Comparison of ENCODE assay signal across 9 mouse cellular contexts in genomic region chr7:114322531-114323441, GRCm38 (mm10). TPM values are rescaled to one million over a fixed set of nuclear protein-coding genes. Genes with fewer than 3 reads are reported as not detected.
A peak's percentile ranks its signal among the peaks of the same experiment; 100 is the strongest.
DNase-seq lines count a peak whose midpoint lies in the region; ATAC-seq and TF ChIP-seq lines count a peak whose summit lies in the region.
"Had no signal": no experiment of that assay in that cellular context is flagged by ENCODE, and none has a peak within 500 bp of the region (broad histone marks: within the 10 kb centered on the region; RNA-seq: fewer than 3 reads in every experiment).

No protein-coding gene starts in this region.

- H3K4me2 ChIP-seq in heart, embryonic 11.5 days = no peak overlapping the region
- H3K4me2 ChIP-seq: embryonic facial prominence, embryonic 12.5 days had no signal

- no peaks in the 10 kb centered on the region for H3K27me3 ChIP-seq in heart, embryonic 11.5 days (ENCODE audit: control insufficient read depth, insufficient read depth, low read length)
- H3K27me3 ChIP-seq in cerebellum, adult 2 months (ENCODE audit: control insufficient read depth, insufficient read depth, low read length) = no peaks in the 10 kb centered on the region
- H3K27me3 ChIP-seq: embryonic facial prominence, embryonic 12.5 days had no signal

- no peak overlapping the region for H3K9ac ChIP-seq in heart, embryonic 11.5 days (ENCODE audit: low read depth, low read length)
- H3K9ac ChIP-seq: embryonic facial prominence, embryonic 12.5 days had no signal

- TF ChIP-seq CTCF in cerebellum, adult 2 months (IDR thresholded peaks at IDR 0.05; ENCODE audit: borderline replicate concordance, insufficient read depth, low read depth, low read length) = no peak

- no peak overlapping the region for H3K27ac ChIP-seq in heart, embryonic 11.5 days (ENCODE audit: low read depth, low read length)
- no peak overlapping the region for H3K27ac ChIP-seq in cerebellum, adult 2 months (ENCODE audit: insufficient read depth, low read length)
- H3K27ac ChIP-seq: embryonic facial prominence, embryonic 12.5 days had no signal

- no peaks in the 10 kb centered on the region for H3K9me3 ChIP-seq in heart, embryonic 11.5 days (replicated peaks; ENCODE audit: control insufficient read depth, low read length)
- H3K9me3 ChIP-seq: embryonic facial prominence, embryonic 12.5 days had no signal

- H3K4me1 ChIP-seq in heart, embryonic 11.5 days (ENCODE audit: control insufficient read depth, insufficient read depth, low read length) = no peaks in the 10 kb centered on the region
- H3K4me1 ChIP-seq in cerebellum, adult 2 months (ENCODE audit: control insufficient read depth, insufficient read depth, low read length) = peaks cover 9% of the 10 kb centered on the region; the same call in 1 of the 2 replicates

- 67% methylated on average over 9 of the region's 9 CpGs for WGBS in heart, embryonic 11.5 days (ENCODE audit: insufficient replicate concordance)
- WGBS in cerebellum, adult 2 months = 25% methylated on average over 9 of the region's 9 CpGs

- H3K4me3 ChIP-seq in heart, embryonic 11.5 days (ENCODE audit: low read depth, low read length) = no peak overlapping the region
- no peak overlapping the region for H3K4me3 ChIP-seq in cerebellum, adult 2 months (replicated peaks; ENCODE audit: insufficient read depth, low read depth, low read length)
- H3K4me3 ChIP-seq: embryonic facial prominence, embryonic 12.5 days had no signal

- peak; percentile 95 for DNase-seq in heart, adult 11 months
- DNase-seq in cerebellum, adult 2 months = peak; percentile 32 to 54
- peak; percentile 83 for DNase-seq in kidney, adult 9 months
- DNase-seq in lung, postnatal 36 days = peak; percentile 45
- DNase-seq in spleen, postnatal 10 days (ENCODE audit: low spot score in 2 of 2) = no peak
- no peak for DNase-seq in left cerebral cortex, adult 18-20 months (ENCODE audit: low spot score in 2 of 2)
- no peak for DNase-seq in testis, postnatal 14 days (ENCODE audit: low spot score)

- no peak for TF ChIP-seq POLR2A in cerebellum, adult 2 months (IDR thresholded peaks at IDR 0.05; ENCODE audit: borderline replicate concordance, insufficient read depth, low read length)

- no peaks in the 10 kb centered on the region for H3K36me3 ChIP-seq in heart, embryonic 11.5 days (ENCODE audit: control insufficient read depth, insufficient read depth, low read length)
- H3K36me3 ChIP-seq: embryonic facial prominence, embryonic 12.5 days had no signal

- no peak for ATAC-seq in heart, embryonic 11.5 days (replicated peaks; ENCODE audit: insufficient number of reproducible peaks, low FRiP score, low TSS enrichment)

RNA-seq across cellular contexts. Expression of gene Psma1, which starts 46.9 kb away (rescaled TPM):
- polyA plus RNA-seq in heart, embryonic 11.5 days (2014; fragmentation: Nextera tagmentation; extraction: Ambion mirVana) = 356 and 369 TPM in 2 replicates
- polyA plus RNA-seq in cerebellum, adult 2 months (2012; rRNA removed) = 177 and 179 TPM in 2 replicates
- 100 to 1,000 TPM; 107 to 109 TPM for total RNA-seq in left cerebral cortex, adult 18-20 months (2021)

Comparison
In these comparisons a context has a peak if more than half of its experiments do, and no peak if none do; other contexts are left out.
1. DNase-seq: peak in heart, adult 11 months (single experiment), cerebellum, adult 2 months (2 of 2), kidney, adult 9 months (single experiment) and lung, postnatal 36 days (single experiment); none in spleen, postnatal 10 days (0 of 2), left cerebral cortex, adult 18-20 months (0 of 2) and testis, postnatal 14 days (single experiment).